Mouse (Mus musculus) ovary, adult 18-20 months (tissue): ENCODE data around the gene Hexdc.

Experiments
- DNase-seq: peaks from one replicate; pipeline ENCODE4 v3.0.0; 2022; ENCODE audit warnings: low spot score, mixed read lengths

The Hexdc gene

DNA sequence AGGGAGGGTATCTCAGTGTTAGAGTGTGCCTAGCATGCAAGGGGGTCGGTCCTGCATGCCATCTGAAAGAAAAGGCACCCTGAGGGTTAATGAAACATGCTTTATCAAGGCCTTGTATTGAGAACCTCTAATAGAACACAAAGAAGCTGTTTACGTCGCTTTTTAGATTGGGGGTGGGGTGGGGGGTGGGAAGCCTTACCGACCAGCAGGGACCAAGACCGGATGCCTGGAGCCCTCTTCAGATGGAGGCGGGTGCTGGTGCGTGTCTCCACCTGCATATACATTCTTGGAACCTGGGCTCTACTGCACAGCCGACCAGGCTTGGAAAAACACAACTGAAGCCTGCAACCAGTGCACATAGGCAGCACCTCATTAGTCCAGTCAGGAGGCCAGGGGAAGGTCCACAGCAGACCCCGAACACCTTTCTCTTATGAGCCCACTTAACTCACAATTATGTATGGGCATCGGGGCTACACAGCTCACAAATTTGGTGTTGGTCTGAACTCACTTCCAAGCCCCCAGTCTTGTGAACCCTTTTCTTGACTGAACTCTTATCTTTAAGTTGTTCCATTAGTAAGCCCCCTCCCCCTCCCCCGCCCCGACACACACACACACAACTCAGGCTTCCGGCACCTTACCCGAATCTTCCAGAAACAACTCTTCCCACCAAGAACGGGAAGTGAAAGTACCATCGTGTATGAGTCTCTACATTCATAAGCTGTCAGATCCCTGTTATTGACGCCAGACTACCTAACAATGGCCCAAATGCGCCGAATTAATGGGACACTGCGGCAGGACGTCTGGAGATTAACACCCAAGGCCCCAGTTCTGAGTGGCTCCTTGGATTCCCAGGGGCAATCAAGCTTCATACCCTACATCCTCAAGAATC lies 24.1 kb downstream of the Hexdc start:
- no peak for DNase-seq

- DNase-seq: peak; percentile 54
Measured at GRCm38 (mm10) chr11:121229018-121229439, 24.8 kb downstream of the Hexdc start, which contains the start of gene Cybc1. TSS of gene Cybc1 (minus strand) at chr11:121229322.

GRCm38 (mm10) chr11:121231191-121231590 lies 27.0 kb downstream of the Hexdc start:
- DNase-seq: no peak

- DNase-seq: no peak
Measured at GRCm38 (mm10) chr11:121231628-121232291, 27.5 kb downstream of the Hexdc start.

DNA sequence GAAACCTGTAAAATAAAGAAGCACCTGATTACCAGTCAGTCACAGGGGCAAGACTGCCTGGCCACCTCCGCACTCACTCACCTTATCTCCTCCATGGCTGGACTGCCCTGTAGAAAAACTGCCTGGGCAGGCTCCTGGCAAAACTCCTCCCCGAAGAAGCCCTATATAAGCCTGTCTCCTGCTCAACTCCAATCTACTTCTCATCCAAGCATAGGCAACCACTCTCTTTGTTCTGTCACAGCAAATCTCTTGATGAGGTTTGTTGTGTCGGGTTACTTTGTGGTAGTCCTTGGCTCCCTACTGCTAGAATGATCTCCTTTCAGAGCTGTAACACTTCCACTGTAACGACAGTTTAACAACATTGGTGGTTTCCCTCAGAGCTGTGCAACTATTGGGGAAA lies 28.5 kb downstream of the Hexdc start:
- no peak for DNase-seq

- DNase-seq: no peak
Measured at GRCm38 (mm10) chr11:121235475-121236238, 31.4 kb downstream of the Hexdc start.

GRCm38 (mm10) chr11:121236564-121237344 lies 32.5 kb downstream of the Hexdc start, which contains the start of gene Narf:
TSS of gene Narf (plus strand) at chr11:121237253.
- DNase-seq: peak; percentile 100

- DNase-seq: no peak
Measured at GRCm38 (mm10) chr11:121237345-121238128, 33.3 kb downstream of the Hexdc start.

- DNase-seq: no peak
Measured at GRCm38 (mm10) chr11:121239669-121240068, 35.4 kb downstream of the Hexdc start.

DNA sequence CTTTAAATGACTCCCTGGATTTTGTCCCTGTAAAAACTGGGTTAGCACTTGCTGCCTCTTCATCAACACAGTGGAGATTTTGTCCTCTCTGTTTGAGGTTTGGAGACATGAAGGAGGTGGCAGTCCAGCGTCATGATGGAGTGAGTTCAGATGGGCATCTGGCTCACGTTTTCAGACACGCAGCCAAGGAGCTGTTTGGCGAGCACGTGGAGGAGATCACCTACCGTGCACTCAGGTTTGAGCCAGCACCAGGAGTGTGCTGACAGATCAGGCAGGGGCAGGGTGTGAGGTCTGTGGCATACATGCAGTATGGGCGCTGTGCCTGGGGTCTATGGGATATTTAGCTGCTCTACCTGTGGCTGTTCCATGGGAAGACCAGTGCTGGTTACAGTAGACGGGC lies 46.0 kb downstream of the Hexdc start:
- no peak for DNase-seq

GRCm38 (mm10) chr11:121259160-121260100 lies 55.2 kb downstream of the Hexdc start, which contains the start of gene Foxk2:
TSS of gene Foxk2 (plus strand) at chr11:121259990.
- peak; percentile 84 for DNase-seq

- DNase-seq: no peak
Measured at GRCm38 (mm10) chr11:121260211-121260906, 56.1 kb downstream of the Hexdc start.

DNA sequence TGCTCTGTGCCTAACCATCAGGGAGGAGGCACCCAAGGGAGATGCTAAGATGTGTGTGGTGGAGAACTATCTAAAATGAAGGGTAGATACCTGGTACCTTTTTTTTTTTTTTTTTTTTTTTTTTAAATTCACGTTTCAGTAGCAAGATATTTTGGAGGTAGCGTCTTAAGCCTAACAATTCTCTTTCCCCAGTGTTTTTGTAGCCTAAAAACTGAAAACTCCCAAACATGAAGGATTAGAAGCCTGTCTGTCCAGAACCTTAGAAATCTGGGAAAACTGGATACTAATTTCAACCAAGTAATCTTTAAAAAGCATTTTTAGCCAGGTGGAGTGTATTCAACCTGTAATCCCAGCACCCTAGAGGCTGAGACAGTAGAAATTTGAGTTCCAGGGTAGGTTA lies 56.8 kb downstream of the Hexdc start:
- DNase-seq: no peak
